Mouse (Mus musculus): ENCODE results near the gene Lhfpl5. TPM values are rescaled to one million over a fixed set of nuclear protein-coding genes. Genes with fewer than 3 reads are reported as not detected.

Gene Lhfpl5
- total RNA-seq (2023) = not detected

GRCm38 (mm10) chr17:28575244-28576125 lies at the start of gene Lhfpl5:
Gene Lhfpl5 (plus strand): TSS chr17:28575641.

GRCm38 (mm10) chr17:28530506-28530905 lies 44.9 kb upstream of the Lhfpl5 start, which contains the start of gene Armc12:
Gene Armc12 (plus strand): TSS chr17:28530806.

GRCm38 (mm10) chr17:28549111-28549510 lies 26.3 kb upstream of the Lhfpl5 start, which contains the start of gene Clpsl2:
Gene Clpsl2 (plus strand): TSS chr17:28549411.

GRCm38 (mm10) chr17:28560598-28560997 lies 14.8 kb upstream of the Lhfpl5 start, which contains the start of gene Clps:
Gene Clps (minus strand): TSS chr17:28560766.

GRCm38 (mm10) chr17:28622300-28622759 lies 46.9 kb downstream of the Lhfpl5 start, which contains the start of gene Srpk1:
Gene Srpk1 (minus strand): TSS chr17:28622709.

Other genes with a start within 250 kb of the Lhfpl5 start
- gene Rpl10a, start 247.2 kb upstream of the Lhfpl5 start, total RNA-seq (2023) = 2,031 TPM
- gene Tead3, start 224.8 kb upstream of the Lhfpl5 start, total RNA-seq (2023) = 0.86 TPM
- gene Tulp1, start 210.4 kb upstream of the Lhfpl5 start, total RNA-seq (2023) = not detected
- gene Fkbp5, start 58.1 kb upstream of the Lhfpl5 start, total RNA-seq (2023) = 38.8 TPM
- 0.80 TPM for gene Armc12, start 44.8 kb upstream of the Lhfpl5 start, total RNA-seq (2023)
- gene Clpsl2, start 26.2 kb upstream of the Lhfpl5 start, total RNA-seq (2023) = not detected
- 4.7 TPM for gene Clps, start 14.9 kb upstream of the Lhfpl5 start, total RNA-seq (2023)
- gene Srpk1, start 47.1 kb downstream of the Lhfpl5 start, total RNA-seq (2023) = 395 TPM
- 3.7 TPM for gene Slc26a8, start 114.6 kb downstream of the Lhfpl5 start, total RNA-seq (2023)
- gene Mapk14, start 115.7 kb downstream of the Lhfpl5 start, total RNA-seq (2023) = 112 TPM
- gene AC170998.1, start 150.4 kb downstream of the Lhfpl5 start, total RNA-seq (2023) = 10.8 TPM
- 0.83 TPM for gene Mapk13, start 193.7 kb downstream of the Lhfpl5 start, total RNA-seq (2023)
- gene Brpf3, start 225.4 kb downstream of the Lhfpl5 start, total RNA-seq (2023) = 51.9 TPM

Data from CD4-positive naive resting alpha-beta T cell, adult 57 days (primary cell).